Comparison of ENCODE assay signal across 14 mouse cellular contexts in the genomic region with DNA sequence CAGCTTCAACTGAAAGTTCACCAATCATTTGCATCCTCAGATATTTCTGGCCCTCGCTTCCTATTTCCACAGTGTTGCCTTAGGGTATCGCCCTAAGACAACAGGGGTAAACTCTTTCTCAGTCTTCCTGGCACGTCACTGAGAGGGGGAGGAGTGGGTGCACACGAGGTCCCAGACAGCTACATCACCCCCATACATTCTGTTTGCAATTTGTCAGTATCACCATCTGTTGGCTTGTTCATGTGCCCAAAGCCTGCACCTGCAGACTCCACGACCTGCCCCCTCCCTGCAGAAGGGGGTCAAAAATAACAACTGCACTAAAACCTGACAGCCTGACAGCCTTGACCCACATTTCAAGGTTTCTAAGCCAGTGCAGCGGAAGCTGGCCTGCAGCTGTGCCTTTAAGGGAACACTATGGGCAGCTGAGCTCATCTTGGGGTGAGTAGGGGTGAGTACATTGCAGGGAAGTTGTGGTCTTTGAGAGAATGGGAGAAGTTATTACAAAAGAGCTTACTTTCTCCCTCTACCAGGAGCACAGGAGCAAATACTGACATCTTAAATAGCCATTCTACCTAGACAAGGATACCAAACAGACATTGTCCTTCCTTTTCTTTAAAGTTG. TPM values are rescaled to one million over a fixed set of nuclear protein-coding genes. Genes with fewer than 3 reads are reported as not detected.
DNase-seq lines count a peak whose midpoint lies in the region; ATAC-seq and TF ChIP-seq lines count a peak whose summit lies in the region.
"Had no signal": no experiment of that assay in that cellular context is flagged by ENCODE, and none has a peak within 500 bp of the region (broad histone marks: within the 10 kb centered on the region; RNA-seq: fewer than 3 reads in every experiment).

No protein-coding gene starts in this region.

- DNase-seq in layer of hippocampus, adult 2 months (ENCODE audit: low spot score in 2 of 2) = no peak
- no peak for DNase-seq in layer of hippocampus, adult 9-10 months (ENCODE audit: low spot score)
- DNase-seq in thymus, postnatal 14 days = peak; percentile 89
- DNase-seq in limb, embryonic 10.5 days (ENCODE audit: low spot score) = no peak
- DNase-seq in frontal cortex, postnatal 10 days (ENCODE audit: low spot score in 2 of 2) = no peak
- DNase-seq: heart, adult 2 months; lung, adult 18-20 months; midbrain, embryonic 14.5 days; right cerebral cortex, postnatal 25 days had no signal

- ATAC-seq in megakaryocyte, adult 5-6 weeks (ENCODE audit: poor library complexity, severe bottlenecking) = peak; percentile 89

- no peak for TF ChIP-seq CTCF in layer of hippocampus, adult 2 months (conservative IDR thresholded peaks at IDR 0.05)
- TF ChIP-seq CTCF in bone marrow macrophage, adult 2 months (IDR thresholded peaks at IDR 0.05; ENCODE audit: low read depth, low read length) = no peak

- H3K9me3 ChIP-seq in limb, embryonic 10.5 days (replicated peaks) = no peaks in the 10 kb centered on the region
- H3K9me3 ChIP-seq: hindbrain, embryonic 15.5 days; neural tube, embryonic 13.5 days had no signal

- 75% methylated on average over 6 of the region's 6 CpGs for WGBS in limb, embryonic 10.5 days

- peak overlapping the region; percentile 10; the same call in 1 of the 2 replicates for H3K27ac ChIP-seq in layer of hippocampus, adult 2 months
- H3K27ac ChIP-seq in bone marrow macrophage, adult 2 months (ENCODE audit: insufficient read depth, low read depth, low read length) = peak overlapping the region; percentile 36
- no peak overlapping the region for H3K27ac ChIP-seq in limb, embryonic 10.5 days
- H3K27ac ChIP-seq: heart, adult 2 months; hindbrain, embryonic 15.5 days; kidney, postnatal 0 days; neural tube, embryonic 13.5 days had no signal

- H3K36me3 ChIP-seq in limb, embryonic 10.5 days = no peaks in the 10 kb centered on the region
- H3K36me3 ChIP-seq: hindbrain, embryonic 15.5 days; neural tube, embryonic 13.5 days had no signal

- TF ChIP-seq POLR2A in bone marrow macrophage, adult 2 months (IDR thresholded peaks at IDR 0.05; ENCODE audit: borderline replicate concordance, low read depth, low read length) = no peak

- H3K27me3 ChIP-seq in limb, embryonic 10.5 days (ENCODE audit: low read depth, poor library complexity, severe bottlenecking) = no peaks in the 10 kb centered on the region
- H3K27me3 ChIP-seq: hindbrain, embryonic 15.5 days; neural tube, embryonic 13.5 days had no signal

- no peak overlapping the region for H3K4me3 ChIP-seq in layer of hippocampus, adult 2 months
- H3K4me3 ChIP-seq in bone marrow macrophage, adult 2 months (ENCODE audit: insufficient read depth, low read length) = peak overlapping the region; percentile 2; the same call in 1 of the 2 replicates
- H3K4me3 ChIP-seq in limb, embryonic 10.5 days = no peak overlapping the region
- H3K4me3 ChIP-seq: heart, adult 2 months; hindbrain, embryonic 15.5 days; neural tube, embryonic 13.5 days had no signal

- H3K4me1 ChIP-seq in bone marrow macrophage, adult 2 months (ENCODE audit: control insufficient read depth, insufficient read depth, low read length) = peaks cover 16% of the 10 kb centered on the region
- H3K4me1 ChIP-seq in limb, embryonic 10.5 days = peaks cover 31% of the 10 kb centered on the region
- H3K4me1 ChIP-seq: hindbrain, embryonic 15.5 days; neural tube, embryonic 13.5 days had no signal

RNA-seq across cellular contexts. Expression of a gene that starts 58.8 kb away (rescaled TPM):
- 10 to 100 TPM; 52.6 to 56.8 TPM for total RNA-seq in layer of hippocampus, adult 2 months (2021)
- polyA plus RNA-seq in bone marrow macrophage, adult 2 months (2012; ENCODE audit: insufficient read depth, insufficient read length, missing spikeins) = 19.9 and 24.6 TPM in 2 replicates
- 36.8 and 38.4 TPM in 2 replicates for total RNA-seq in megakaryocyte, adult 5-6 weeks (2015)
- 39.2 and 40.5 TPM in 2 replicates for total RNA-seq in megakaryocyte, adult 5-6 weeks (2017)
- 37.8 and 38.7 TPM in 2 replicates for polyA plus RNA-seq in limb, embryonic 10.5 days (2016; fragmentation: Nextera tagmentation; extraction: Ambion mirVana)
